Mouse (Mus musculus): ENCODE results near the gene Gpr152. TPM values are rescaled to one million over a fixed set of nuclear protein-coding genes. Genes with fewer than 3 reads are reported as not detected.
A peak's percentile ranks its signal among the peaks of the same experiment; 100 is the strongest.

Gene Gpr152
- not detected in 2 replicates for polyA plus RNA-seq (2015; fragmentation: Nextera tagmentation; extraction: Ambion mirVana)

- Histone ChIP-seq H3K9ac (replicated peaks) (no peak within 1 kb of the TSS), H3K36me3 (no peaks in the 10 kb centered on the region), H3K4me2 (no peak within 1 kb of the TSS), H3K27me3 (replicated peaks) (no peaks in the 10 kb centered on the region), H3K4me1 (peaks cover 6% of the 10 kb centered on the region), H3K27ac (replicated peaks) (no peak within 1 kb of the TSS), H3K4me3 (replicated peaks) (no peak within 1 kb of the TSS), H3K9me3 (replicated peaks) (no peaks in the 10 kb centered on the region)
- no peak for ATAC-seq (ENCODE audit: low FRiP score)
- WGBS = 67% methylated on average over 2 of the region's 2 CpGs
Observed at GRCm38 (mm10) chr19:4139446-4139845, at the start of gene Gpr152. TSS of gene Gpr152 (plus strand) at chr19:4139787.

GRCm38 (mm10) chr19:4090446-4090845 is 49.1 kb upstream of the Gpr152 start:
- Histone ChIP-seq H3K4me1 (no peaks in the 10 kb centered on the region), H3K4me2 (no peak overlapping the region), H3K9ac (replicated peaks) (no peak overlapping the region), H3K36me3 (no peaks in the 10 kb centered on the region), H3K27ac (replicated peaks) (no peak overlapping the region), H3K9me3 (replicated peaks) (no peaks in the 10 kb centered on the region), H3K27me3 (replicated peaks) (0 out of 2 replicates have a peak, but pooled peaks cover 2% of the 10 kb centered on the region), H3K4me3 (replicated peaks) (no peak overlapping the region)
- ATAC-seq (ENCODE audit: low FRiP score) = no peak
- 86% methylated on average over 3 of the region's 3 CpGs for WGBS

- Histone ChIP-seq H3K4me2 (no peak overlapping the region), H3K9me3 (replicated peaks) (no peaks in the 10 kb centered on the region), H3K27ac (replicated peaks) (no peak overlapping the region), H3K4me3 (replicated peaks) (no peak overlapping the region), H3K4me1 (peaks cover 7% of the 10 kb centered on the region; the same call in 1 of the 2 replicates), H3K27me3 (replicated peaks) (0 out of 2 replicates have a peak, but pooled peaks cover 2% of the 10 kb centered on the region), H3K36me3 (no peaks in the 10 kb centered on the region), H3K9ac (replicated peaks) (no peak overlapping the region)
- no peak for ATAC-seq (ENCODE audit: low FRiP score)
- 77% methylated on average over 2 of the region's 2 CpGs for WGBS
Observed at GRCm38 (mm10) chr19:4091383-4091782, 48.2 kb upstream of the Gpr152 start.

DNA sequence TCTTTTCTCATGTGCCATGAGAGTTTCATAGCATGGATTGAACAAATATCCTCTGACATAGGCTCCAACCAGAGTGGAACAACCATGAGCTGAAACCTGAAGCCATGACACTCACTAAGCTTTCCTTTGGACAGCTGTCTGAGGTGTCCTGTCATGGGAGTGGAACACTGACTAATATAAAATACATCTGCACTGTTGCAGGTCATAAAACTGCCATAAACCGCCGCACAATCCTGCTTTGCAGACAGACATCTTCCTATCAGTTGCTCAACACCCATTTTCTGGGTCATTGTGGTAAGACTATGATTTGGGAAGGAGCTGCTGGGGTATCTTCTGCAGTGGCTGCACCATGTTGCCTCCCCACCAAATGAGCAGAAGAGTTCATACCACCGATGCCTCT is 46.8 kb upstream of the Gpr152 start:
- Histone ChIP-seq H3K4me2 (no peak overlapping the region), H3K27me3 (replicated peaks) (0 out of 2 replicates have a peak, but pooled peaks cover 2% of the 10 kb centered on the region), H3K27ac (replicated peaks) (no peak overlapping the region), H3K9ac (replicated peaks) (0 out of 2 replicates have a peak overlapping the region, but pooled peaks have one; percentile 1), H3K4me3 (replicated peaks) (no peak overlapping the region), H3K36me3 (no peaks in the 10 kb centered on the region), H3K9me3 (replicated peaks) (no peaks in the 10 kb centered on the region), H3K4me1 (peaks cover 14% of the 10 kb centered on the region)
- ATAC-seq (ENCODE audit: low FRiP score) = no peak
- 89% methylated on average over 3 of the region's 3 CpGs for WGBS

GRCm38 (mm10) chr19:4093772-4094171 is 45.8 kb upstream of the Gpr152 start:
- H3K27ac ChIP-seq (replicated peaks) = no peak overlapping the region
- WGBS = 77% methylated on average over 7 of the region's 7 CpGs
- H3K36me3 ChIP-seq = no peaks in the 10 kb centered on the region

GRCm38 (mm10) chr19:4094348-4094747 is 45.2 kb upstream of the Gpr152 start:
- H3K9ac ChIP-seq (replicated peaks) = no peak overlapping the region
- H3K4me1 ChIP-seq = peaks cover 30% of the 10 kb centered on the region
- H3K27me3 ChIP-seq (replicated peaks) = no peaks in the 10 kb centered on the region
- H3K36me3 ChIP-seq = no peaks in the 10 kb centered on the region
- ATAC-seq (ENCODE audit: low FRiP score) = no peak
- H3K4me2 ChIP-seq = no peak overlapping the region
- no peak overlapping the region for H3K4me3 ChIP-seq (replicated peaks)
- no peaks in the 10 kb centered on the region for H3K9me3 ChIP-seq (replicated peaks)
- H3K27ac ChIP-seq (replicated peaks) = no peak overlapping the region
- WGBS = 77% methylated on average over 3 of the region's 3 CpGs

More at GRCm38 (mm10) chr19:4093772-4094171, 45.8 kb upstream of the Gpr152 start:
- no peak for ATAC-seq (ENCODE audit: low FRiP score)
- peaks cover 24% of the 10 kb centered on the region for H3K4me1 ChIP-seq
- H3K9ac ChIP-seq (replicated peaks) = no peak overlapping the region
- no peaks in the 10 kb centered on the region for H3K27me3 ChIP-seq (replicated peaks)
- H3K4me3 ChIP-seq (replicated peaks) = no peak overlapping the region
- no peak overlapping the region for H3K4me2 ChIP-seq
- H3K9me3 ChIP-seq (replicated peaks) = no peaks in the 10 kb centered on the region

- H3K4me3 ChIP-seq (replicated peaks) = no peak overlapping the region
- H3K9me3 ChIP-seq (replicated peaks) = no peaks in the 10 kb centered on the region
- no peak overlapping the region for H3K4me2 ChIP-seq
- WGBS = 87% methylated on average over 5 of the region's 5 CpGs
- no peaks in the 10 kb centered on the region for H3K27me3 ChIP-seq (replicated peaks)
- no peak overlapping the region for H3K27ac ChIP-seq (replicated peaks)
- no peaks in the 10 kb centered on the region for H3K36me3 ChIP-seq
- H3K4me1 ChIP-seq = peaks cover 35% of the 10 kb centered on the region
- ATAC-seq (ENCODE audit: low FRiP score) = no peak
- no peak overlapping the region for H3K9ac ChIP-seq (replicated peaks)
Observed at GRCm38 (mm10) chr19:4094774-4095303, 44.7 kb upstream of the Gpr152 start.

DNA sequence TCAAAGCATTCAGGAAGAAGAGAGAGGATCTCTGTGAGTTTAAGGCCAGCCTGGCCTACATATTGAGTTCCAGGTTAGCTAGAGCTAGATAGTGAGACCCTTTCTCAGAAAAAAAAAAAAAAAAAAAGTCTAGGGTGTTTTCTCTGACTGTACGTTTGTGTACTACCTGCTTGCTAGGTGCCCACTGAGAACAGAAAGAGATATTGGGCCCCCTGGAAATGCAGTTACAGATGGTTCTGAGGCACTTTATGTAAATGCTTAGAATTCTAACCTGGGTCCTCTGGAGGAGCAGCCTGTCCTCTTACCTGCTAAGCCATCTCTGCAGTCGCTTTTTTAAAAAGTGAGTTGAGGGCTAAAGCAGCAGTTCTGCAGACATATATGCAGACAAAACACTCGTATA is 43.8 kb upstream of the Gpr152 start:
- H3K4me1 ChIP-seq = peaks cover 44% of the 10 kb centered on the region
- peak overlapping the region; percentile 77 for H3K4me2 ChIP-seq
- H3K36me3 ChIP-seq = no peaks in the 10 kb centered on the region
- WGBS = 72% methylated on average over 3 of the region's 3 CpGs
- no peaks in the 10 kb centered on the region for H3K9me3 ChIP-seq (replicated peaks)
- no peak overlapping the region for H3K27ac ChIP-seq (replicated peaks)
- no peak for ATAC-seq (ENCODE audit: low FRiP score)
- no peak overlapping the region for H3K9ac ChIP-seq (replicated peaks)
- no peaks in the 10 kb centered on the region for H3K27me3 ChIP-seq (replicated peaks)
- H3K4me3 ChIP-seq (replicated peaks) = no peak overlapping the region; the same call in 1 of the 2 replicates

DNA sequence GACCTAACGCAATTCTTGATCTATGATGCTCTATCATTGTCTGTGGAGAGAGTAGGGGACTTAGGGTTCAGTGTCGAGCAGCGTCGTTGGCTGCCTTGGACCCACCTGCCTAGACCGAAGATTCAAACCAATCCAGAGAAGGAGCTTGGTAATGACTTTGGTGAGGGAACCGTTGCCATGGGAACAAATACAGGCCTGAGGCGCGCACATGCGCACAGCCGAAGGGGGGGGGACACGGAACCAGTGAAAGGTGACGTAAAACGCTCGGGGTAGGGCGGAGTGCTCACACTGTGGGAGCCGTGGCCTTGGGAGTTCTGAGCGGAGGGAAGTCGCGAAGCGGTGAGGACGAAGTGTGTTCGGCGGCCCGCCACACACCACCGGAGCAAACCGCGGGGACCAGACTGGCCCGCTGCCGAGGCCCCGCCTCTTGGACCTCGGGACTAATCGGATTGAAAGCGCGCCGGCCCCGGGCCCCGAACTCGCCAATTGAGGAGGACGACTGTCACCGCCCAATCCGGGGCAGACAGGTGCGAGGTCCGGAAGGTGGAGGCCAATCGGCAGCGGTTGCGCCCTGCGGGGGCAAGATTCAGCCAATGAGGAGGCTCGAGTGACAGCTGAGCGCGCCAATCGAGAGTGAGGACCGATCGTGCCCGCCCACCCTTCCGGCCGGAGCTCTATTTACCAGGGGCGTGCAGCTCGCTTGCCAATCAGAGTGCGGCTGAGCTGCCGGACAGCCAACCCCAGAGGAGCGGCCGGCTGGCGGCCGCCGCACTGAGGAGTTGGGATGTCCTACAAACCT is 42.7 kb upstream of the Gpr152 start, which contains the start of gene Cdk2ap2:
Gene Cdk2ap2 (plus strand): TSS at position 541 of the 799 bp plus-strand sequence.
- Histone ChIP-seq H3K4me1 (peaks cover 55% of the 10 kb centered on the region), H3K4me2 (peak within 1 kb of the TSS; percentile 77), H3K36me3 (no peaks in the 10 kb centered on the region), H3K4me3 (replicated peaks) (peak within 1 kb of the TSS; percentile 71), H3K9ac (replicated peaks) (peak within 1 kb of the TSS; percentile 63), H3K9me3 (replicated peaks) (no peaks in the 10 kb centered on the region), H3K27me3 (replicated peaks) (no peaks in the 10 kb centered on the region), H3K27ac (replicated peaks) (peak within 1 kb of the TSS; percentile 93)
- under 1% methylated on average over 65 of the region's 65 CpGs for WGBS
- peak; percentile 93 for ATAC-seq (ENCODE audit: low FRiP score)

DNA sequence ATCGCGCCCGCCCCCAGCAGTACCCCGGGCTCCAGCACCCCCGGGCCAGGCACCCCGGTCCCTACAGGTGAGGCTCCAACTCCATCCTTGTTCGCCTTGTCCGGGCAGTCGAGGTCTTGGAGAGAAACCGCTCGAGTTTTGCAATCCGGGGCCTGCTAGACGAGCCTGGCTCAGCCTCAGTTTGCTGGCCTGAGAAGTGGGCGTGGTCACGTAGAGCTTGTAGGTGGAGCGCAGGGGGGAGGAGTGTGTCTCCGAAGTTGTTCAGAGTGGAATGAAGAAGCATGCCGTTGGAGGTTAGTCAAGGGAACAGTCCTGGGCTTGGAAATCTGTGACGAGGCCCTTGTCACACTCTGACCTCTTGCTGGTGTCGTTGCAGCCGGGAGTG is 42.2 kb upstream of the Gpr152 start:
- peak overlapping the region; percentile 53 for H3K9ac ChIP-seq (replicated peaks)
- H3K4me3 ChIP-seq (replicated peaks) = peak overlapping the region; percentile 71
- peak overlapping the region; percentile 77 for H3K4me2 ChIP-seq
- WGBS = 1% methylated on average over 21 of the region's 21 CpGs
- no peak; the same call in none of the 2 replicates for ATAC-seq (ENCODE audit: low FRiP score)
- no peaks in the 10 kb centered on the region for H3K36me3 ChIP-seq
- H3K4me1 ChIP-seq = peaks cover 61% of the 10 kb centered on the region
- no peaks in the 10 kb centered on the region for H3K27me3 ChIP-seq (replicated peaks)
- H3K27ac ChIP-seq (replicated peaks) = peak overlapping the region; percentile 82
- H3K9me3 ChIP-seq (replicated peaks) = no peaks in the 10 kb centered on the region

DNA sequence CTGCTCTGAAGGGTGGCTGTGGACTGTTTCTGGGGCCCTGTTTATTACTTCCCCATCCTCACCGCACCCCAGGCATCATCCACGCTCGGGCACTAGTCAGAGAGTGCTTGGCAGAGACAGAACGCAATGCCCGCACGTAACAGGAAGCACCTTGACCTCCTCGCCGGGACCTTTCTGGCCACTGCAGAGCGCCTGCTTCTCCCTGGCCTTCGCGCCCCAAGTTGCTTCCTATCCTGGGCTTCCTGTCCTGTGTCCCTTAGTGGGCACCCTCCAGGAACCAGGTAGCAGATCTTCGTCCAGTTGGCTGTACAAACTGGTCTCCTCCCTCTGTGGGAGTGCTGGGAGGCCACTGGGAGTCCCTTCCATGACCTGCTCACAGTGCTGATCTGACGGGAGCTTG is 41.2 kb upstream of the Gpr152 start:
- Histone ChIP-seq H3K27ac (replicated peaks) (no peak overlapping the region), H3K4me1 (peaks cover 70% of the 10 kb centered on the region), H3K4me2 (peak overlapping the region; percentile 77; the same call in 1 of the 2 replicates), H3K9me3 (replicated peaks) (no peaks in the 10 kb centered on the region), H3K4me3 (replicated peaks) (no peak overlapping the region), H3K36me3 (0 out of 2 replicates have a peak, but pooled peaks cover 6% of the 10 kb centered on the region), H3K27me3 (replicated peaks) (no peaks in the 10 kb centered on the region), H3K9ac (replicated peaks) (no peak overlapping the region)
- no peak for ATAC-seq (ENCODE audit: low FRiP score)
- WGBS = 89% methylated on average over 13 of the region's 13 CpGs
